Mouse (Mus musculus) brain, embryonic 14.5 days (tissue): Measurements from ENCODE around the gene Zmat3.

Experiments used
- CTCF ChIP-seq: fragments of 200-500 bp; IDR thresholded peaks from 2 replicates; pipeline ENCODE4 v1.5.1; 2012; ENCODE audit warnings: inconsistent platforms, mild to moderate bottlenecking, moderate library complexity, borderline replicate concordance; ENCODE audit not compliant: insufficient read depth, insufficient read length; ENCODE audit errors: extremely low read depth
- POLR2A ChIP-seq: fragments of 200-500 bp; IDR thresholded peaks from 2 replicates; pipeline ENCODE4 v1.6.1; 2012; ENCODE audit warnings: mild to moderate bottlenecking, inconsistent platforms, borderline replicate concordance; ENCODE audit not compliant: poor library complexity, insufficient read depth, insufficient read length, severe bottlenecking; ENCODE audit errors: extremely low read depth

GRCm38 (mm10) chr3:32405699-32406098 is 39.9 kb upstream of the Zmat3 start:
- TF ChIP-seq POLR2A (no peak), CTCF (no peak)
